Mouse (Mus musculus): ENCODE results near the gene Pik3ap1.

Pik3ap1 gene

DNA sequence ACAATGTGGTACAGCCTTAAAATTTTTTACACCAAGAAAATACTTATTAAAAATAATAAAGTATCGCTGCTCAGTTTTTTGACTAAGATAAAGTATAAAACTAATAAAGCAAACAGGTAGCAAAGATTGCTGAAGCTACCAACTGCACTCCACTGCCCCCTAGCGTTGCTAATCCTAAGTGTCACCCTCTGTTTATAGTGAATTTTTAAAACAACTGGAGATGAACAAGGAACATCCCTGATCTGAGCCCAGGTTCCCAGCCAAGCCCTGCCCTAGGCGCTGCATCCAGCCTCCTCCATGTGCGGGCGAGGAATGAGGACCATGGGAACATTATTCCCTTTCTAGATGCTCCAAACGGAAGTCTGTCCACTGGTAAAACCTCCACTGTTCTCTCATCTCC lies 140.3 kb downstream of the Pik3ap1 start:
- peaks cover 60% of the 10 kb centered on the region for H3K36me3 ChIP-seq (ENCODE audit: insufficient read depth, low read length)
- peaks cover 12% of the 10 kb centered on the region for H3K4me1 ChIP-seq (replicated peaks; ENCODE audit: low read depth, low read length)
- no peaks in the 10 kb centered on the region for H3K27me3 ChIP-seq (ENCODE audit: insufficient read depth, low read length)
- H3K4me3 ChIP-seq (replicated peaks; ENCODE audit: low read length): no peak overlapping the region
- TF ChIP-seq CTCF (conservative IDR thresholded peaks at IDR 0.05; ENCODE audit: low read length): peak; percentile 73
- no peak for TF ChIP-seq NANOG (IDR thresholded peaks at IDR 0.05; ENCODE audit: borderline replicate concordance, low read length)
- TF ChIP-seq POU5F1 (IDR thresholded peaks at IDR 0.05; ENCODE audit: borderline replicate concordance, low read length): no peak
- H3K9me3 ChIP-seq (ENCODE audit: low read length): no peaks in the 10 kb centered on the region

DNA sequence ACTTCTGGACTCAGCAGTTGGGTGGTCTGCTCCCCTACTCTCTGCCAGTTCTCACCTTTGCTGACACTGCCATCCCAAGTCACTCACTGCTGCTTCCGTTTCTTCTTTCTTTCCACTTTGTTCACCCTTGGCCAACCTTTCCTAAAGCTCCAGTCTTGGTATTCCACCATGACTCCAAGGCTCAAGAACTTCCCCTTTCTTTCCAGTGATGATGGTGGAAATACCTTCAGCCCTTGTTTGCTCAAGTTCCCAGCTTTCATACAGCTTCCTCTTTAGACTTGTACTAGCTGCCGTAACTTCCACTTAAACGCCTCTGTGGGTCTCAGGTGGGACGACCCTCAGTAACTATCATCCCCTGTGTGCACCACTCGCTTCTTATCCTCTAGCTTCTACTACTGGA lies 142.9 kb downstream of the Pik3ap1 start:
- Histone ChIP-seq H3K27me3 (ENCODE audit: insufficient read depth, low read length) (no peaks in the 10 kb centered on the region), H3K4me1 (replicated peaks; ENCODE audit: low read depth, low read length) (peaks cover 6% of the 10 kb centered on the region; the same call in 1 of the 2 replicates), H3K36me3 (ENCODE audit: insufficient read depth, low read length) (peaks cover 72% of the 10 kb centered on the region), H3K4me3 (replicated peaks; ENCODE audit: low read length) (no peak overlapping the region), H3K9me3 (ENCODE audit: low read length) (no peaks in the 10 kb centered on the region)
- TF ChIP-seq NANOG (IDR thresholded peaks at IDR 0.05; ENCODE audit: borderline replicate concordance, low read length) (no peak), CTCF (conservative IDR thresholded peaks at IDR 0.05; ENCODE audit: low read length) (no peak), POU5F1 (IDR thresholded peaks at IDR 0.05; ENCODE audit: borderline replicate concordance, low read length) (no peak)

DNA sequence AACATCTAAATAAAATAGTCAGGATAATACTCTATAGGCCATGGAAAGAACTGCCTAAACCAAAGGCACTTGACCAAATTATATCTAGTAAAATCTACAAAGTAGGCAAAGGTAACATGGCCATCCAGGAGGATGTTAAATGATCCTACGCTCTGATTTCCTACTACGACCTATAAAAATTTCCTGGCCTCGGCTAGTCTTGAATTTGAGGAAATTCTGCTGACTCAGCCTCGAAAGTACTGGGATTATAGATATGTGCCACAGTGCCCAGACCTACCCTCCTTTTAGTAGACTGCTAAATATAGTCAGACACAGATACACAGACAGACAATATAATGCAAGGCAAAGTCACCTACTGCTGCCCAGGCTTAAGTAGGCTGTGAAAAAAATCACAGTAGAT lies 151.2 kb downstream of the Pik3ap1 start:
- TF ChIP-seq NANOG (IDR thresholded peaks at IDR 0.05; ENCODE audit: borderline replicate concordance, low read length): no peak
- TF ChIP-seq CTCF (conservative IDR thresholded peaks at IDR 0.05; ENCODE audit: low read length): no peak
- no peak for TF ChIP-seq POU5F1 (IDR thresholded peaks at IDR 0.05; ENCODE audit: borderline replicate concordance, low read length)

More for the DNA sequence above, 151.2 kb downstream of the Pik3ap1 start:
- Histone ChIP-seq H3K4me1 (replicated peaks; ENCODE audit: low read depth, low read length) (peaks cover 11% of the 10 kb centered on the region), H3K9me3 (ENCODE audit: low read length) (no peaks in the 10 kb centered on the region), H3K36me3 (ENCODE audit: insufficient read depth, low read length) (peaks cover 72% of the 10 kb centered on the region), H3K27me3 (ENCODE audit: insufficient read depth, low read length) (no peaks in the 10 kb centered on the region), H3K4me3 (replicated peaks; ENCODE audit: low read length) (no peak overlapping the region)
